ENCODE assay signal across 8 mouse cellular contexts in the genomic region with DNA sequence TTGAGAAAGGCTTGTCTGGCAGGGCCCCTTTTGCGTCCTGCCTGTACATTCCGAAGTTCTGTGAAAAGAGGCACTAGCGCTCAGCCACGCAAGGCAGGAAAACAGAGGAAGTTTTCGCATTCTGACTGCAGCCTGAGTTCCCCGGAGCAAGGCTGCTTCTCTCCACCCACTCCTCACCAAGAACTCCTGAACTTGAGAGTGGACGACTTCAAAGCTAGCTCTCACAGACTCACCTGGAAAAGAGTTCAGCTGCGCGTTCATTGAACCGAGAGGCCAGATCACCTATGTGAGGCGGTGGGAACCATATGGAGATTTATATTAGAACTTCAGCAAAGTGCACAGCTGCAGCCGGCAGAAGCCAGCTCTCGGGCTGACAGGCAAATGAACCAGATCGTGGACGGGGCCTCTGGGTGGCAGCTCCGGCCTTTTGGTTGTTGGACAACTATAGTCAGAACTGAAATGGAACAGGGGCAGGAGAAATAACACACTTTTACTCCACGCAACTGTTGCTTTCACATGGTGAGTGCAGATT.
DNase-seq lines count a peak whose midpoint lies in the region; ATAC-seq and TF ChIP-seq lines count a peak whose summit lies in the region.

No protein-coding gene starts in this region.

- H3K27ac ChIP-seq in bone marrow macrophage, adult 2 months (ENCODE audit: insufficient read depth, low read depth, low read length), result peak overlapping the region; percentile 98
- peak overlapping the region; percentile 99 for H3K27ac ChIP-seq in embryonic facial prominence, embryonic 14.5 days (replicated peaks; ENCODE audit: low read depth, low read length)
- peak overlapping the region; percentile 99 for H3K27ac ChIP-seq in heart, embryonic 11.5 days (ENCODE audit: low read depth, low read length)
- H3K27ac ChIP-seq in limb, embryonic 15.5 days, result peak overlapping the region; percentile 95
- peak overlapping the region; percentile 91 for H3K27ac ChIP-seq in midbrain, embryonic 13.5 days

- H3K9me3 ChIP-seq in embryonic facial prominence, embryonic 14.5 days (ENCODE audit: control insufficient read depth, low read length), result no peaks in the 10 kb centered on the region
- no peaks in the 10 kb centered on the region for H3K9me3 ChIP-seq in heart, embryonic 11.5 days (replicated peaks; ENCODE audit: control insufficient read depth, low read length)
- no peaks in the 10 kb centered on the region for H3K9me3 ChIP-seq in limb, embryonic 15.5 days
- no peaks in the 10 kb centered on the region for H3K9me3 ChIP-seq in midbrain, embryonic 13.5 days

- no peak; the same call in 1 of the 2 replicates for TF ChIP-seq CTCF in bone marrow macrophage, adult 2 months (IDR thresholded peaks at IDR 0.05; ENCODE audit: low read depth, low read length)

- H3K9ac ChIP-seq in embryonic facial prominence, embryonic 14.5 days (ENCODE audit: low read depth, low read length), result peak overlapping the region; percentile 85
- H3K9ac ChIP-seq in heart, embryonic 11.5 days (ENCODE audit: low read depth, low read length), result peak overlapping the region; percentile 83
- H3K9ac ChIP-seq in limb, embryonic 15.5 days, result peak overlapping the region; percentile 57
- peak overlapping the region; percentile 74 for H3K9ac ChIP-seq in midbrain, embryonic 13.5 days (replicated peaks)

- peak; percentile 72 for ATAC-seq in embryonic facial prominence, embryonic 14.5 days (ENCODE audit: low read depth)
- peak; percentile 61 for ATAC-seq in heart, embryonic 11.5 days (replicated peaks; ENCODE audit: insufficient number of reproducible peaks, low FRiP score, low TSS enrichment)
- ATAC-seq in limb, embryonic 15.5 days (ENCODE audit: insufficient number of reproducible peaks, low FRiP score, low TSS enrichment, low read depth), result peak; percentile 69
- ATAC-seq in midbrain, embryonic 13.5 days, result peak; percentile 72

- peak overlapping the region; percentile 76 for H3K4me2 ChIP-seq in embryonic facial prominence, embryonic 14.5 days (ENCODE audit: low read depth, low read length)
- peak overlapping the region; percentile 70 for H3K4me2 ChIP-seq in heart, embryonic 11.5 days
- H3K4me2 ChIP-seq in limb, embryonic 15.5 days, result peak overlapping the region; percentile 49
- H3K4me2 ChIP-seq in midbrain, embryonic 13.5 days (replicated peaks), result peak overlapping the region; percentile 60

- peaks cover 9% of the 10 kb centered on the region; the same call in 1 of the 2 replicates for H3K36me3 ChIP-seq in embryonic facial prominence, embryonic 14.5 days (ENCODE audit: control insufficient read depth, insufficient read depth, low read length)
- H3K36me3 ChIP-seq in heart, embryonic 11.5 days (ENCODE audit: control insufficient read depth, insufficient read depth, low read length), result no peaks in the 10 kb centered on the region
- no peaks in the 10 kb centered on the region for H3K36me3 ChIP-seq in limb, embryonic 15.5 days
- H3K36me3 ChIP-seq in midbrain, embryonic 13.5 days, result 0 out of 2 replicates have a peak, but pooled peaks cover 5% of the 10 kb centered on the region

- WGBS in embryonic facial prominence, embryonic 14.5 days, result under 1% methylated on average over 17 of the region's 17 CpGs
- WGBS in heart, embryonic 11.5 days (ENCODE audit: insufficient replicate concordance), result 11% methylated on average over 17 of the region's 17 CpGs
- 4% methylated on average over 17 of the region's 17 CpGs for WGBS in limb, embryonic 15.5 days
- WGBS in midbrain, embryonic 13.5 days, result 3% methylated on average over 17 of the region's 17 CpGs

- H3K27me3 ChIP-seq in embryonic facial prominence, embryonic 14.5 days (replicated peaks; ENCODE audit: control insufficient read depth, insufficient read depth, low read length), result no peaks in the 10 kb centered on the region
- H3K27me3 ChIP-seq in heart, embryonic 11.5 days (ENCODE audit: control insufficient read depth, insufficient read depth, low read length), result no peaks in the 10 kb centered on the region
- H3K27me3 ChIP-seq in limb, embryonic 15.5 days, result no peaks in the 10 kb centered on the region
- no peaks in the 10 kb centered on the region for H3K27me3 ChIP-seq in midbrain, embryonic 13.5 days

- H3K4me3 ChIP-seq in bone marrow macrophage, adult 2 months (ENCODE audit: insufficient read depth, low read length), result peak overlapping the region; percentile 90
- H3K4me3 ChIP-seq in embryonic facial prominence, embryonic 14.5 days (ENCODE audit: low read depth, low read length), result peak overlapping the region; percentile 65
- H3K4me3 ChIP-seq in heart, embryonic 11.5 days (ENCODE audit: low read depth, low read length), result peak overlapping the region; percentile 57
- peak overlapping the region; percentile 51 for H3K4me3 ChIP-seq in limb, embryonic 15.5 days
- H3K4me3 ChIP-seq in midbrain, embryonic 13.5 days (replicated peaks), result peak overlapping the region; percentile 49

- TF ChIP-seq POLR2A in bone marrow macrophage, adult 2 months (IDR thresholded peaks at IDR 0.05; ENCODE audit: borderline replicate concordance, low read depth, low read length), result no peak

- H3K4me1 ChIP-seq in bone marrow macrophage, adult 2 months (ENCODE audit: control insufficient read depth, insufficient read depth, low read length), result peaks cover 13% of the 10 kb centered on the region
- H3K4me1 ChIP-seq in embryonic facial prominence, embryonic 14.5 days (ENCODE audit: control insufficient read depth, insufficient read depth, low read length), result 0 out of 2 replicates have a peak, but pooled peaks cover 9% of the 10 kb centered on the region
- peaks cover 2% of the 10 kb centered on the region; the same call in 1 of the 2 replicates for H3K4me1 ChIP-seq in heart, embryonic 11.5 days (ENCODE audit: control insufficient read depth, insufficient read depth, low read length)
- H3K4me1 ChIP-seq in limb, embryonic 15.5 days, result peaks cover 3% of the 10 kb centered on the region; the same call in 1 of the 2 replicates
- peaks cover 42% of the 10 kb centered on the region for H3K4me1 ChIP-seq in midbrain, embryonic 13.5 days (replicated peaks)

- peak; percentile 85 for DNase-seq in embryonic facial prominence, embryonic 14.5 days (ENCODE audit: low spot score)
- DNase-seq in kidney, adult 9 months, result peak; percentile 78
- peak; percentile 4 to 15 for DNase-seq in spleen, postnatal 10 days (ENCODE audit: low spot score in 2 of 2)
- DNase-seq in adipocyte (ENCODE audit: low spot score), result no peak
